Mouse (Mus musculus) left cerebral cortex, postnatal 36 days (tissue): Measurements from ENCODE around the gene Unc45a. TPM values are rescaled to one million over a fixed set of nuclear protein-coding genes. Genes with fewer than 3 reads are reported as not detected.
A peak's percentile ranks its signal among the peaks of the same experiment; 100 is the strongest.
"Not testable (repeated sequence)": the region's sequence is repeated elsewhere in the genome, so short reads cannot be mapped to it uniquely, and the experiment has no call there.

Source experiments
- DNase-seq, 2 experiments: peaks; one replicate each; pipeline ENCODE4 v3.0.0; 2021 to 2022; ENCODE audit warnings: low spot score in 2 of 2, mixed read lengths in 1 of 2
- intact Hi-C: fragments of 180-260 bp; cut with DNase I; formaldehyde crosslinking; loops from one replicate; pipeline ENCODE4 v1.15.1; 2025
- total RNA-seq, 2 experiments: library from RNA; stranded (reverse); gene quantifications; 2 replicates each; pipeline ENCODE4 v1.2.3; 2021

Unc45a gene
- total RNA-seq, 2 experiments from 2014 or later, result 36.4 to 39.6 TPM

DNA sequence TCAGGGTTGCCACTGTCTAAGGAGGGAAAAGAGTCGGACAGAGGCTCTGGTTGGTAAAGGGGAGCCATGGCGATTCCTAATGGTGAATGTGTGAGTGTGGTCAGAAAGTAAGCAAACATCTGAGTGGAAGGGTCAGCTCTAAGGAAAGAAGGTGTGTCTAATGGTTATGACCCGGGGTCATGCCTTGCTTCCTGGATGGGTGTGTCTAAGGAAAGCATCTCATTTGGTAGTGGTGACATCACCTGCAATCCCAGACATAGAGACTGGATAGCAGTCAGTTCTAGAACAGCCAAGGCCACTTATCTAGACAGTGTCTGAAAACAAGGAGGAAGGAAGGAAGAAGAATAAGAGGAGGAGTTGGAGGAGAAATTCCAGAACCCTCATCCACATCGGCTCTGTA, 6.0 kb downstream of the Unc45a start:
- DNase-seq, result no peak
- intact Hi-C loops, result no loop called here

DNA sequence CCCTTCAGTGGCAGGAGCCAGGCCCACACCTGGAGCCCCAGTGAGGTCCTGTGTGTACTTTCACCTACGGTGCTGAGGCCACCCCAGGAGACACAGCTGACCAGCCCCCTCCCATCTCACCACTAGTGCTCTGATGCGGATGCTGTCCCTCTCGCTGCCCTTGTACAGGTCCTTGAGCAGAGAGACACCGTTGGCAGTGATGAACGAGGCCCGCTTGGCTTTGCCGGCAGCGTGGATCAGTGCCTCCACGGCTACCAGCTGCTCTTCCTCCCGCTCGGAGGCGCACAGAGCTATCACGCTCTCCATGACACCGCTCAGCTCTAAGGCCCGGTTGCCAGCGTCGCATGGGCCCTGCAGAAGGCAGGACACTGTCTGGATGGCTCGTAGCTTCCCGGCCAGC, 9.4 kb downstream of the Unc45a start:
- DNase-seq, result no peak
- intact Hi-C loops, result no loop called here

DNA sequence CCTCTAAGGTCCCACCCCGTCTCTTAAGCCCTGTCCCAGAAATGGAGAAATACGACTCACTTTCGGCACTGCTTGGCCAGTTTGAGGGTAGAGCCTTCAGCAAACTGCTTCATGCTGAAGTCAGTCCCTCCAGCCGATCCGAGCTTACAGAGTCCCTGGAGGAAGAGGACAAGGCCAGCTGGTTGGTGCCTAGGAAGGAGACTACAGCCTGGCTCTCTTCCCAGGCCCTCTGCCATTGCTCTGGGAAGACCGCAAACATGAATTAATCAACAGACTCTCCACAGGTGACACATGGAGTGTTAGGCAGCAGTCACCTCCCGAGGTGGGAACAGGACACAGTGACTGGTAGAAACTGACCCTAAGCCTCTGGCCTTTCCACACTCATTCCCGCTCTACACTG, 10.5 kb downstream of the Unc45a start:
- DNase-seq, result no peak
- intact Hi-C loops, result no loop called here

DNA sequence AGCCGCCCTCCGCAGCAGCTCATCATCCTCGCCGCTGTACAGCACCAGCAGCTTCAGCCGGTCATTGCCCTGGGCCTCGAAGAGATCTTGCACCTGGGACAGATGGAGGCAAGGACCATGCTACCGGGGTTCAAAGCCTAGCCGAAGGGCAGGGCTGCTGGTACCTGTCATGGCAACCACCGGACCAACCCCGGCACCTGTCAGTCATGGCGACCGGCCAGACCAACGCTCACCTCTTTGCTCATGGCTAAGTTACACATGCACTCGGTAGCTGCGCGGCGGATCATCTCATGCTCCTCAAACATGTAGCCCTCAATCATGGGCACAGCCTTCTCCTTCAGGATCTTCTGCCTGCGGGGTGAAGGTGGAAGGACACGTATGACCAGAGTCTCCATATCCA, 14.7 kb downstream of the Unc45a start:
- intact Hi-C loops, result no loop called here
- no peak for DNase-seq

DNA sequence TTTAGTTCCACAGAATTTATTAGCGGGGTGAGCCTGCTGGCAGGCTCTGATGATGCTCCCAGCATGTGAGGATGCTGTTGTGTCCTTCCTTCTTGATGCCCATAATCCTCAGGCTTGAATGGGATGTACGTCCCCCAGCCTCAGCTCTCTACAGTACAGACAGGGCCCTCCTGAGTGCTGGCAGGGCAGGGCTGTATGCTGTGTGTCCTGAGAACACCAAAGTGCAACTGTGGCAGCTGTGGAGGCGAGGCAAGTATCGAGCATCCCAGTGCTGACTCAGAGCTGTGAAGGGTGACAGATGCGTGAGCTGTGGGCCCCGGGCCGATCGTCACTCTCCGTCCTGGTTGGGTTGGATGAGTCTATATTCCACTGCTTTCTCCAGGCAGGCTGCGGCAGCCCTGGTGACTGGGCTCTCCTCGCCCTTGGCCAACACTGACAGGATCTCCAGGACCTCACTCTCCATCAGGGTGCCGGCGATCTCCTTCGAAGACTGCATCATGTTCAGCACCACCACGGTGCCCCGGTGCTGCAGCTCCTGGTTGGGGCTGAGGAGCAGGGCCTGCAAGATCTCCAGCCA, 15.4 kb downstream of the Unc45a start:
- no peak for DNase-seq
- intact Hi-C loops, result no loop called here

DNA sequence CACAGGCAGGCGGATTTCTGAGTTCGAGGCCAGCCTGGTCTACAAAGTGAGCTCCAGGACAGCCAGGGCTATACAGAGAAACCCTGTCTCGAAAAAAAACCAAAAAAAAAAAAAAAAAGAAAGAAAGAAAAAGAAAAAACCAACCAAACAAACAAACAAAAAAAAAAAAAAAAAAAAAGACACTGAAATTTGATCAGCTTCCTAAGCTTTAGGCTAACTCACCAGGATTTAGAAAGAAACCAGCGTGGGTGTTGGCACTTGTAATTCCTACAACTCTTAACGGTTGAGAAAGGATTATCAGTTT, 16.0 kb downstream of the Unc45a start:
- intact Hi-C loops, DNase-seq: not testable (repeated sequence)

DNA sequence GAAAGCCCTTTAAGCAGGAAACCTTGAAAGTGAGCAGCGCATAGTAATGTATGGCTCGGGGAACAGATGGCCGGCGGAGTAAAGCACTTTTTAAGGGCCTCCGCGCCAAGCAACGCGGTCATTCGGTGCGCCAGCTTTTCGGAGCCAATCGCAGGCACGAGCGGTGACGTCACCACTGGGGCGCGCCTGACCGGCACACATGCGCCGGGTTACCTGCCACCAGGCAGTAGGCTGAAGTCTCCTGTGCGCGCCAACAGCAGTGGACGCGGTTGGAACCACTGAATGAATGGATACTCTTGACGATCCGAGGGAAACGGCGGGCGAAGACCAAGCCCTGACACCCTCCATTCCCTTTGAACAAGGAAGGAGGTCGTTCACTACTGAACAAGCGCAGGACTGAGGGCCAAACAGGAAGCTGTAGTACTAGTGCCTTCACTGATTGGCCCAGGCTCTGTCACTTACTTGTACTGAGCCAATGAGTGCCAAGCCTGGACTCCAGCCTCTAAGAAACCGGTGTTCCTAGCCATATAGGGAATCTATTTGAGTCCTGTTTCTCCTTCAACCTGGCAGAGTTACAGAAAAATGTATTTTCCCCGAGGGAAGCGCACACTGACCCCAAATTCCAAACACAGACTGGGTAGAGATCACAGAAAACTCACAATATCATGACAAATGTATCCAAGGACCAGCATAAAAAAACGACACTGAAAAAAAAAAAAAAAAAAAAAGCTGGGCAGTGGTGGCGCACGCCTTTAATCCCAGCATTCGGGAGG, 16.6 kb downstream of the Unc45a start, which contains the start of gene Rccd1:
Gene Rccd1 (minus strand): TSS at position 412 of the 773 bp plus-strand sequence.
- intact Hi-C loops, result no loop called here
- DNase-seq, result peak; percentile 96

DNA sequence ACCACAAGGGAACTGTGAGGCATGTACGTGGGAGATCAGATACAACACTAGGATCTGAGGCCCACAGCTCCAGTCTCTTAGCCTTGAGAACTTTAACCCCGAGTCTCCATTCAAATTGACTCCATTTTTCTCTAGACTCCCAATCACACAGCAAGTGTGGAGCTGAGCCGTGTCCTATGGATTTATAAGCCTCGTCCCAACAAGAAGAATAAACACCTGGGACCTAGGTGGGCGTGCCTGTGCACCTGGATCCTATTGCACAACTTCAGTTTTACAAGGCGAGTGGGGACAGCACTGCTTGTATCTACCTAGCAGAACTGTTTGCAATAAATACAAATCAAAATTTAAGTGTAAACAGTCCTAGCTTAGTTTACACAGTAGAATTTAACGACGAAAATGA, 17.5 kb downstream of the Unc45a start:
- no peak for DNase-seq
- intact Hi-C loops, result no loop called here

DNA sequence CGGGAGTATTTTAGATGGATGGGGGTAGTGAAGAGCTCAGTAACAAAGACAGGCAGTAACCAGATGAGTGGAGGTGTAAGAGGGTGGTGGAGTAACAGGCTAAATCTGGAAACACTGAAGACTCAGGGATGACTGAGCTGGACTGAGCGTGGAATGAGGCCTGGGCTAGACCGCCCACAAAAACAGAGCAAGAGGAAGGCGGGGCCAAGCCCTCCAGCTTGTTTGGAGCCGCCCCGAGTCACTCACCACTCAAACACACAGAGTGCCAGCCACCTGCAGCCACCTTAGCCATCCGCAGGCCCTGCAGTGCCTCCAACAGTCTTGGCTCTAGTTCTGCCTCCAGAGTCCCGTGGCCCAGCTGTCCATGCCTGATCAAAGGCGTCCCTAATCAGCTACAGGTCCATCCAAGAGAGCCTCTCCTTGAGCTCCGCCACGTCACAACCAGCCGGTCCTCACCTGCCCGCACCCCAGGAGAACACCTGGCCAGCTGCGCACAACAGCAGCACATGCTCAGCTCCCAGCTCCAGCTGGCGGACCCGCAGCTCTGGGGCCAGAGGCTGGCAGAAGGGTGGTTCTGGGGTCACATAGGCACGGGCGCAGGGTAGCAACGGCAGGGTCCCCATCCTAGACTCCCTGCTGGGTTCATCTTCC, 20.8 kb downstream of the Unc45a start:
- no peak for DNase-seq
- intact Hi-C loops, result no loop called here

DNA sequence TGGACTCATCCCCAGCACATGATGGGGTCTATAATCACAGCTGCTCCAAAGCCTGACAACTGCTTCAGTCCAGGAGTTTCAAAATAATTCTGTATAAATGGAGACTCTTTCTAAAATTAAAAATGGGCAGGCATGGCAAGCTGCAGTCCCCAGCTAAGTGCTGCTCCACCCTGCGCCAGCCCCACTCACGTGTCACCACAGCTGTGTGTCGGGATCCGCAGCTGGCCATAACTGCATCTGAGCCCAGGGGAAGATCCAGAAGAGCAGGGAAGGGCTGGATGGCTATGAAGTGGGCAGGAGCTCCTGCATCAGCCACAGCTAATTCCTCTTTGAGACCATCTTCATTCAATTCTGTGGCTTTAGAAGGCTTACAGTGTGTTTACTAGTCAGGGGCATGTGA, 22.1 kb downstream of the Unc45a start:
- no peak for DNase-seq
- intact Hi-C loops, result no loop called here

DNA sequence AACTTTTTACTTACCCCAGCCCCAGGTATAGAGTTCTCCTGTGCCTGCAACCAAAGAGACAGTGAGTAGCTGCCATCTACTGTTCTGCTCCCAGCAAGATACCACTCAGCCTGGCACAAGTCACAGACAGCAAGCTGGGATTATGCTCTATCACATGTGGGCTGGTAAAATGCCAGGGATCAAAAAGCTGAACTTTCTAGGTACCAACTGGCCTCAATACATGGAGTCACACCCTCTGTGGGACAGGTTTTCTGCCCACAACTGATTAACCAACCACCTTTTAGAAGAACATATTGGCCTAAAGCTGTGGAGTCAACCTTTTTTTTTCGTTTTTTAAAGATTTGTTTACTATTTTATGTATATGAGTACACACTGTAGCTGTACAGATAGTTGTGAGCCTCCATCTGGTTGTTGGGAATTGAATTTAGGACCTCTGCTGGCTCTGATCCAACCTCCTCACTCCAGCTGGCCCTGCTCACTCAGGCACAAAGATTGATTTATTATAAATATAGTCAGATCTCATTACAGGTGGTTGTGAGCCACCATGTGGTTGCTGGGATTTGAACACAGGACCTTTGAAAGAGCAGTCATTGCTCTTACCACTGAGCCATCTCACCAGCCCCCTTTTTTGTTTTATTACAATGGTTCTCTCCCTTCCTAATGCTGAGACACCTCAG, 23.2 kb downstream of the Unc45a start:
- intact Hi-C loops, result no loop called here

DNA sequence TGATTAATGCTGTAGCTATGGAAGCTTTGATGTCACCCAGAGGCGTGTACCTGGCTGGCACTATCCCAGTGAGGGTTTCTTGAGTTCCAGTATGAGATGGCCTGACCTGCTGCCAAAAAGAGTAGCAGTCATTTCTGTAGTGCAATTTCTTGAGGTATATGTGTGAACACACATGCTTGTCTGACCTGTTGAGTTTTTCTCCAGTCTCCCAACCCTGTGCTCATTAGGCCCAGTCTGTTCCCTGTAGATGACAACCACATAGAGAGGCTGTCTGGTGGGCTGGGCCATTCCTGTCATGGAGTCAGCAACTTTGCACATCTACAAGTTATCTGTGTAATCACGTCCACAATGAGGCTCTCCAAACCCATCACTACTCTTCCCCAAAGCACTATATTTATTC, 25.1 kb downstream of the Unc45a start:
- DNase-seq, result no peak
- intact Hi-C loops, result no loop called here

More for the DNA sequence above, 23.2 kb downstream of the Unc45a start:
- no peak for DNase-seq

DNA sequence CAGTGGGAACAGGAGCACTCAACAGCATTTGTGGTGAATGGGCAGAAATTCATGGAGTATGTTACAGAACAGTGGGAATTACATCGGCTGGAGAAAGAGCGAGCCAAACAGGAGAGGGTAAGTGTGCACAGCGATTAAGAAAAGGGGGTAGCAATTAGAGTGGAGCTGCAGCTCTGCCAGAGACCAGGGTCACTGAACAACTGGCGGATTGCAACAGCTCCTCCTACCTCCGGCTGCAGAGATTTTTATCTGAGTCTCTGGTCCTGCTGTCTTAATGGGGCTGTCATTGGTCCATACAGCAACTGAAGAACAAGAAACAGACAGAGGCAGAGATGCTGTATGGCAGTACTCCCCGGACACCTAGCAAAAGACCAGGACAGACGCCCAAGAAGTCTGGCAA, 30.0 kb downstream of the Unc45a start:
- intact Hi-C loops, result no loop called here

DNA sequence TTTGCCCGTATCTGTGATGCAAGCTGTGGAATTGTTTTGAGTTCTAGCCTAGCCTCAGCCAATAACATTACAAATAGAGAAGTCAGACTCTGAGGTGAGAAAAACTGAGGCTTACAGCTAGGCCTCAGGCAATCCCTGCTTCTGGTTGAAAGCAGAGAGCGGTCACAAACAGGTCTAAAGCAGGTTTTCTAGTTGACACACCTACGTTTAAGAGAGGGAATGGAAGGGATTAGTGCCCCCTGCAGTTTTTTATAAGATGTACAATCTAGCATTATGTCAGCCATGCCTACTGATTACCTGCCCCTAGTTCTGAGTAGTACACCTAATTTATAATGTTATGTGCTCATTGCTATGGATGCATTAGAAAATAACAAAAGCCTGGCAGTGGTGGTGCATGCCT, 33.0 kb downstream of the Unc45a start:
- intact Hi-C loops, result no loop called here
- no peak for DNase-seq

More for the DNA sequence above, 30.0 kb downstream of the Unc45a start:
- DNase-seq, result no peak

DNA sequence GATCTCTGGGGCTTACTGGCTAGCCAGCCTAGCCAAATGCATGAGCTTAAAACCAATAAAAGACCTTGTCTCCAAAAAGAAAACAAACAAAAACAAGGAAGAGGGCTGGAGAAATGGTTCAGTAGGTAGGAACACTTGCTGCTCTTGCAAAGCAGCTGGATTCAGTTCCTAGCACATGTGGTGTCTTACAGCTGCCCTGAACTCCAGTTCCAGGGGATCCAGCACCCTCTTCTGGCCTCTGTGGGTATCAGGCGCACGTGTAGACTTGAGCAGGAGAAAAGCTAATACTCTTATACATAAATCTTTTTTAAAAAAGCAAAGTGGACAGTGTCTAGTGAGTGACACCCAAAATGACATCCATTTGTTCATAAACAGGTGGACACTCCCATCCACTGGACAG, 39.3 kb downstream of the Unc45a start:
- intact Hi-C loops, result no loop called here
- no peak for DNase-seq

DNA sequence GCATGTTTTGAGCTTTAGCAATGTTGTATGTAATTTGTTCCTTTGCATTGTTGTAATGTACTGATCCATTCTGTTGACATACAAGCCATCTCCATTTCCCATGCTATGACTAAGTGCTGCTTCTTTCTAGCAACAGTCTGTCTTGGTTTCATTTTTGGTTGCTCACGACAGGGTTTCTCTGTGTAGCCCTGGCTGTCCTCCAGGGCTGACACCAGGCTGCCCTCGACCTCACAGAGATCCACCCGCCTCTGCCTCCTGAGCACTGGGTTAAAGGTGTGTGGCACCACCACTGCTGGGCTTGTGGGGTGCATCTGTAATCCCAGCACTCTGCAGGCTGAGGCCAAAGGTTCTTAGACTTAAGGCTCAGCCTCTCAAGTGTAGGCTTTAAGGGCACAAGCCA, 41.2 kb downstream of the Unc45a start:
- intact Hi-C loops, result no loop called here
- no peak for DNase-seq

DNA sequence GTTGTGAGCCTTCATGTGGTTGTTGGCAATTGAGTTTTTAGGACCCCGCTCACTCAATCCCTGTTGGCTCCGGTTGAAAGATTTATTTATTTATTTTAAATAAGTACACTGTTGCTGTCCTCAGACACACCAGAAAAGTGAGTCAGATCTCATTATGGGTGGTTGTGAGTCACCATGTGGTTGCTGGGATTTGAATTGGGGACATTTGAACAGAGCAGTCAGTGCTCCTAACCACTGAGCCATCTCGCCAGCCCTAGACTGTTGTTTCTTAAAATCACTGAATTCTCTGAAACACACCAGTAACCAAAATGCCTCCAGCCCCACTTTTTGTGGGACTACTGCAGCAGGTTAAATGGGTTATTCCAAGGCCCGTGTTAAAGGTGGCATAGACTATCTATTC, 42.1 kb downstream of the Unc45a start:
- intact Hi-C loops, result no loop called here
- DNase-seq, result no peak

DNA sequence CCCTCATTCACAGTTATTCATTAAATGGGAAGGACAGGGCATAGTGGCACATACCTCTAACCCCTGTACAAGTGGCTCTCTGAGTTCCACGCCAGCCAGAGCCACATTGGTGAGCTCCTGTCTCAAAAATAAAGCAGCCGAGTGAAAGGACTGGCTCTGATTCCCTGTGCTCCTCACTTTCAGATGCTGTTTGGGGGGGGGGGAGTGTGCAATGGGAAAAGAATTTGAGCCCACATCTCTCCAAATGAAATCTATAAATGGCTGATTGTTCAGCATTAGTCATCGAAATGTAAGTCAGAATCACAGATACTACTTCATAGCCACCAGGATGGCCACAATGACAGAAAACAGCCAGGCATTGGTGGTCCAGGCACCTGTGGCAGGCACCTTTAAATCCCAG, 43.8 kb downstream of the Unc45a start:
- no peak for DNase-seq
- intact Hi-C loops, result no loop called here

DNA sequence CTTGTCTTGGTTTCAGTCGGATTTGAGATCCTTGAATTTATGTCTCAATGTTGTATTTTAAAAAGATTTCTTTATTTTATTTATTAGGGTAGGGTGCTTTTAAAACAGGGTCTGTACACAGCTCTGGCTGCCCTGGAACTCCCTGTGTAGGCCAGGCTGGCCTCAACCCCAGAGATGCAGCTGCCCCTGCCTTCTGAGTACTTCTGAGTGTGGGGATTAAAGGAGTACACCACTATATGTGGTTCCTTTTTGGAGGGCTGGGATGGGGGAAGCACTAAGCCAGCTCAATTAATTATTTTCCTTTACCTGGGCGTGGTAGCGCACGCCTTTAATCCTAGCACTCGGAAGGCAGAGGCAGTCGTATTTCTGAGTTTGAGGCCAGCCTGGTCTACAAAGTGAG, 44.3 kb downstream of the Unc45a start:
- intact Hi-C loops, result no loop called here
- no peak for DNase-seq

DNA sequence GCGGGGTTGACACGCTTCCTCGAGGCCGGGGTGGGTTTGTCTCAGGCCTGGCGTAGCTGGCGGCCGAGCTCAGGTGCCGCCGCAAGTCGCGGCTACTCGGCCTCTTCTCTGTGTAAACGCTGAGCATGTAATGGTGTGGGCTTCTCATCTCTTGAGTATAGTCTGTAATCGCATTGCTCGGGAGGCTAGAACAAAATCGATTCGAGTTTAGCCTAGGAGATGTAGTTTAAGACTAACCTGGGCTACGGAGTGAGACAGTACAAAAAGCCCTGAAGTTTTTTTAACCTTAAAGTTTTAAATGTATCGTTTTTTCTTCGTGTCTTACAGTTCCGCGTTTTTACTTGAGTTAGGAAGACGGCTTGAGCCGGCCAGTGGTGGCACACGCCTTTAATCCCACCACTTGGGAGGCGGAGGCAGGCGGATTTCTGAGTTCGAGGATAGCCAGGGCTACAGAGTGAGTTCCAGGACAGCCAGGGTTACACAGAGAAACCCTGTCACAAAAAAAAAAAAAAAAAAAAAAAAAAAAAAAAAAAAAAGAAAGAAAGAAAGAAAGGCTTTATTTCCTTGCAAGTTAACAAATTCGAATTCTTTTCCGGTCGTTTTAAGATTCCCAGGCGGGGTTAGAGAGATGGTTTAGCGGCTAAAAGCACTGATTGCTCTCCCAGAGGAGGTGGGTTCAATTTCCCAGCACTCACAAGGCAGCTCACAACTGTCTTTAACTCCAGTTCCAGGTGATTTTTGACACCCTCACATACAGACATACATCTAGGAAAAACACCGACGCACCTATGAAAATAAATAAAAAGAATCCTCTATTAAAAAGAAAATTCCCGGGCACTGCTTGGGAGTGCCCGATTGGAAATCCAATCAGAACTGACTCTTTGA, 45.8 kb downstream of the Unc45a start:
- no peak for DNase-seq
- intact Hi-C loops, result no loop called here
